Comparison of ENCODE assay signal across 21 mouse cellular contexts in genomic region chr3:116752818-116753217, GRCm38 (mm10).
"Had no signal": no experiment of that assay in that cellular context is flagged by ENCODE, and none has a peak within 500 bp of the region (broad histone marks: within the 10 kb centered on the region; RNA-seq: fewer than 3 reads in every experiment).

No protein-coding gene starts in this region.

- ATAC-seq: intestine, postnatal 0 days; liver, postnatal 0 days; lung, postnatal 0 days; midbrain, embryonic 15.5 days had no signal

- H3K9ac ChIP-seq: limb, embryonic 13.5 days; liver, embryonic 14.5 days; liver, postnatal 0 days; lung, embryonic 14.5 days; midbrain, embryonic 12.5 days; midbrain, embryonic 15.5 days; neural tube, embryonic 12.5 days; neural tube, embryonic 15.5 days; stomach, embryonic 15.5 days had no signal

- H3K4me3 ChIP-seq: limb, embryonic 10.5 days; limb, embryonic 13.5 days; midbrain, embryonic 12.5 days; midbrain, embryonic 15.5 days; neural tube, embryonic 12.5 days; neural tube, embryonic 15.5 days; stomach, embryonic 15.5 days had no signal

- DNase-seq: kidney, adult 2 months; kidney, postnatal 25 days; layer of hippocampus, postnatal 36 days; liver, postnatal 0 days; lung, embryonic 14.5 days; right cerebral cortex, postnatal 14 days; spleen, adult 18-20 months; thymus, adult 18-20 months; thymus, postnatal 4 days had no signal

- H3K27ac ChIP-seq: kidney, postnatal 0 days; limb, embryonic 10.5 days; limb, embryonic 13.5 days; liver, embryonic 14.5 days; macrophage; midbrain, embryonic 12.5 days; midbrain, embryonic 15.5 days; neural tube, embryonic 12.5 days; neural tube, embryonic 15.5 days; stomach, embryonic 15.5 days had no signal

- H3K4me1 ChIP-seq: limb, embryonic 10.5 days; limb, embryonic 13.5 days; midbrain, embryonic 12.5 days; midbrain, embryonic 15.5 days; neural tube, embryonic 12.5 days; neural tube, embryonic 15.5 days; stomach, embryonic 15.5 days had no signal

- H3K27me3 ChIP-seq: limb, embryonic 13.5 days; midbrain, embryonic 12.5 days; midbrain, embryonic 15.5 days; neural tube, embryonic 12.5 days; neural tube, embryonic 15.5 days; stomach, embryonic 15.5 days had no signal
